Mouse (Mus musculus): Measurements from ENCODE around the gene Vma21. TPM values are rescaled to one million over a fixed set of nuclear protein-coding genes. Genes with fewer than 3 reads are reported as not detected.

Vma21 gene
- polyA plus RNA-seq (2015; fragmentation: Nextera tagmentation; extraction: Ambion mirVana): 42.4 and 44.0 TPM in 2 replicates

- 37% methylated on average over 12 of the region's 12 CpGs for WGBS
- Histone ChIP-seq H3K9me3 (replicated peaks) (no peaks in the 10 kb centered on the region), H3K4me1 (peaks cover 5% of the 10 kb centered on the region; the same call in 1 of the 2 replicates), H3K27ac (peak within 1 kb of the TSS; percentile 87), H3K9ac (peak within 1 kb of the TSS; percentile 54), H3K27me3 (0 out of 2 replicates have a peak, but pooled peaks cover 5% of the 10 kb centered on the region), H3K4me3 (replicated peaks) (peak within 1 kb of the TSS; percentile 65), H3K4me2 (peak within 1 kb of the TSS; percentile 56), H3K36me3 (no peaks in the 10 kb centered on the region)
- ATAC-seq (replicated peaks; ENCODE audit: low FRiP score): peak; percentile 34
Observed at GRCm38 (mm10) chrX:71815631-71816345, at the start of gene Vma21. Gene Vma21 (plus strand): TSS chrX:71815924.

DNA sequence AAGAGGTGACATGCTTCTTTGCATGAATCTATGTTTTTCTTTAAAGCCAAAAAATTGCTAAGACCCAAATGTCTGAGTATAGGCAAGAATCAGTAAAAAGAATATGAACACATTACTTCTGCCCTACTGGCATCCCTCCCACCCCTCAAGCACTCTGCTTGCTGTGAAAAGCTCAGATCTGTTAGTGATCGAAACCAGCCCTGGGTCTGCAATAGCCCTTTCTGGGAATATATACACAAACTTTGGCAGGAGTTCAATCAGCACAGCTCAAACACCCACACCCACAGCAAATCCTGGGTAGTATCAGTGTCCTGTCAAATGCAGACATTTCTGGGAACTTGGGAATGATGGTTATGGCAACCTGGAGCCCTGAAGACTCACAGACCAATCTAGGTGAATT, 47.8 kb upstream of the Vma21 start:
- Histone ChIP-seq H3K9ac (no peak overlapping the region), H3K4me3 (replicated peaks) (no peak overlapping the region), H3K27ac (no peak overlapping the region), H3K36me3 (no peaks in the 10 kb centered on the region), H3K4me1 (no peaks in the 10 kb centered on the region), H3K27me3 (peaks cover 10% of the 10 kb centered on the region; the same call in 1 of the 2 replicates), H3K9me3 (replicated peaks) (no peaks in the 10 kb centered on the region), H3K4me2 (no peak overlapping the region)
- ATAC-seq (replicated peaks; ENCODE audit: low FRiP score): no peak
- WGBS: 74% methylated on average over 1 of the region's 1 CpGs

DNA sequence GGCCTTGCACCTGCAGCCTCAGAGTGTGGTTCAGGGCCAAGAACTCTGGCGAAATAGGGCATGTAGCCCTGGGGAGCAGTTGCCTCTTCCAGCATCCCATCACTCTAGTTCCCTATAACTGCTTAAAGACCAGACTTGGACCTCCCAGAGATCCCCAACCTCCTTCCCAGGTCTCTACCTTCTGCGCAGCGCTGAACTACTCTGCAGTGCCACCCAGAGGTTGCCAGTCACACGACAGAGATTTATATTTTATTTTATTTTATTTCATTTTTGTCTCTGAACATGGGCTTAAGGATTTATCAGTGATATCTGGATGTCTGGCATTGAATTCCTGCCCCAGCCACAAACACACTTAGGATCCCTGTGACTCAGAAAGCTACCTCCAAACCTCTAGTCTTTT, 24.6 kb upstream of the Vma21 start:
- 16% methylated on average over 4 of the region's 4 CpGs for WGBS

GRCm38 (mm10) chrX:71797766-71798165, 18.0 kb upstream of the Vma21 start:
- no peaks in the 10 kb centered on the region for H3K36me3 ChIP-seq
- no peak overlapping the region for H3K4me2 ChIP-seq
- peaks cover 25% of the 10 kb centered on the region; the same call in 1 of the 2 replicates for H3K27me3 ChIP-seq
- H3K9me3 ChIP-seq (replicated peaks): no peaks in the 10 kb centered on the region
- ATAC-seq (replicated peaks; ENCODE audit: low FRiP score): no peak
- H3K27ac ChIP-seq: no peak overlapping the region
- H3K9ac ChIP-seq: no peak overlapping the region
- WGBS: 51% methylated on average over 7 of the region's 7 CpGs
- H3K4me3 ChIP-seq (replicated peaks): no peak overlapping the region
- H3K4me1 ChIP-seq: no peaks in the 10 kb centered on the region

More for the DNA sequence above, 24.6 kb upstream of the Vma21 start:
- H3K27me3 ChIP-seq: peaks cover 35% of the 10 kb centered on the region
- no peak for ATAC-seq (replicated peaks; ENCODE audit: low FRiP score)
- no peak overlapping the region for H3K4me2 ChIP-seq
- H3K4me3 ChIP-seq (replicated peaks): no peak overlapping the region
- no peaks in the 10 kb centered on the region for H3K9me3 ChIP-seq (replicated peaks)
- H3K9ac ChIP-seq: no peak overlapping the region
- H3K27ac ChIP-seq: no peak overlapping the region
- H3K4me1 ChIP-seq: no peaks in the 10 kb centered on the region
- H3K36me3 ChIP-seq: no peaks in the 10 kb centered on the region

DNA sequence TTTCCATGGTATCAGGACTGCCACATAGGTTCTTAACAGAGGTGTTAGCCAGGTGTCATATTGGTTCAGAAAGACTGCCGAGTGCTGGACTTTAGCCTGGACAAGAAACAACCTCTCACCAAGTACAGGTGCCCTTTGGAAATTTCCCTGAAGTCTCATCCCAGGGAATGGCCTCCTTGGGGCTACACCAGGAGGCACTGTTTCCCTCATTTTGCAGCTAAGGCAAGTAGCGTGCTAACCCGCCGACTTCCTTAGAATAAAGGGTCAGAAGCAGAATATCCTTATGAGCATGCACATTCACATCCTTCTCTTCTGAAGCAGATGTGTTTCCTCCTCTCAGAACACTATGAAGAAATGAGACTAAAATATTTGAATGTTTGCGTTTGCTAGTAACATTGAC, 16.8 kb upstream of the Vma21 start:
- Histone ChIP-seq H3K9me3 (replicated peaks) (no peaks in the 10 kb centered on the region), H3K4me3 (replicated peaks) (no peak overlapping the region), H3K27ac (no peak overlapping the region), H3K27me3 (peaks cover 19% of the 10 kb centered on the region; the same call in 1 of the 2 replicates), H3K36me3 (no peaks in the 10 kb centered on the region), H3K4me1 (no peaks in the 10 kb centered on the region), H3K9ac (no peak overlapping the region), H3K4me2 (no peak overlapping the region)
- 70% methylated on average over 5 of the region's 5 CpGs for WGBS
- no peak for ATAC-seq (replicated peaks; ENCODE audit: low FRiP score)

GRCm38 (mm10) chrX:71811966-71812835, 3.5 kb upstream of the Vma21 start:
- no peaks in the 10 kb centered on the region for H3K36me3 ChIP-seq
- H3K4me3 ChIP-seq (replicated peaks): no peak overlapping the region
- 44% methylated on average over 5 of the region's 5 CpGs for WGBS
- no peak for ATAC-seq (replicated peaks; ENCODE audit: low FRiP score)
- no peak overlapping the region for H3K4me2 ChIP-seq
- H3K27me3 ChIP-seq: 0 out of 2 replicates have a peak, but pooled peaks cover 5% of the 10 kb centered on the region
- H3K4me1 ChIP-seq: peaks cover 5% of the 10 kb centered on the region; the same call in 1 of the 2 replicates
- no peaks in the 10 kb centered on the region for H3K9me3 ChIP-seq (replicated peaks)
- no peak overlapping the region for H3K27ac ChIP-seq
- no peak overlapping the region for H3K9ac ChIP-seq

GRCm38 (mm10) chrX:71816401-71816857, 705 bp downstream of the Vma21 start:
- WGBS: 20% methylated on average over 52 of the region's 52 CpGs
- peak overlapping the region; percentile 56 for H3K4me2 ChIP-seq

DNA sequence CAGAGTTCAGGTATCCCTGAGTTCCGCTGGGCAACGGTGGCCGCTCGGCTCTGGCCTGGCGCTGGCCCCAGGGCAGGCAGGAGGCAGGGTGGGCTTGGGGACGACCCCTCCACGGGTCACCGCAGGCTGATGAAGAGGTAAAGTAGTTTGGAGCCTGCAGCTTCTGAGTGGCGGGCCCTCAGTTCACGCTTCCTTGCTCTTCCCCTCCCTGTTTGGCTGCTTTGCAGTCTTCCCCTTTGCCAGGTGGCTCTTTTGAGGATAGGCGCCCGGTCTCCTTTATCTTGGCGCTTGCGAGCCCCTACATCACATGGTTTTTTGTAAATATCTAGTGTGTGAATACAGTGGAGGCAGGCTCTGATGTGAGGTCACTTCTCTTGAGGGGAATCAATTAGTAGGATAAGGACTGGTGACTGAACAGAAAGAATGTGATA, 1.2 kb downstream of the Vma21 start:
- 0 out of 2 replicates have a peak, but pooled peaks cover 5% of the 10 kb centered on the region for H3K27me3 ChIP-seq
- H3K4me2 ChIP-seq: peak overlapping the region; percentile 56
- peak overlapping the region; percentile 54 for H3K9ac ChIP-seq
- no peaks in the 10 kb centered on the region for H3K36me3 ChIP-seq
- H3K4me1 ChIP-seq: peaks cover 5% of the 10 kb centered on the region; the same call in 1 of the 2 replicates
- 14% methylated on average over 14 of the region's 14 CpGs for WGBS
- peak overlapping the region; percentile 87 for H3K27ac ChIP-seq
- H3K9me3 ChIP-seq (replicated peaks): no peaks in the 10 kb centered on the region
- peak; percentile 80; the same call in 1 of the 2 replicates for ATAC-seq (replicated peaks; ENCODE audit: low FRiP score)
- H3K4me3 ChIP-seq (replicated peaks): peak overlapping the region; percentile 65

More at GRCm38 (mm10) chrX:71816401-71816857, 705 bp downstream of the Vma21 start:
- Histone ChIP-seq H3K4me3 (replicated peaks) (peak overlapping the region; percentile 65), H3K9me3 (replicated peaks) (no peaks in the 10 kb centered on the region), H3K27me3 (0 out of 2 replicates have a peak, but pooled peaks cover 5% of the 10 kb centered on the region), H3K36me3 (no peaks in the 10 kb centered on the region), H3K27ac (peak overlapping the region; percentile 87), H3K4me1 (peaks cover 5% of the 10 kb centered on the region; the same call in 1 of the 2 replicates), H3K9ac (peak overlapping the region; percentile 54)
- ATAC-seq (replicated peaks; ENCODE audit: low FRiP score): peak; percentile 98

- no peak overlapping the region for H3K27ac ChIP-seq
- no peak overlapping the region for H3K4me2 ChIP-seq
- no peaks in the 10 kb centered on the region for H3K9me3 ChIP-seq (replicated peaks)
- H3K4me3 ChIP-seq (replicated peaks): no peak overlapping the region
- no peaks in the 10 kb centered on the region for H3K4me1 ChIP-seq
- no peak overlapping the region for H3K9ac ChIP-seq
- 67% methylated on average over 4 of the region's 4 CpGs for WGBS
- no peaks in the 10 kb centered on the region for H3K36me3 ChIP-seq
- ATAC-seq (replicated peaks; ENCODE audit: low FRiP score): no peak
- H3K27me3 ChIP-seq: no peaks in the 10 kb centered on the region
Observed at GRCm38 (mm10) chrX:71838911-71839310, 23.2 kb downstream of the Vma21 start.

- no peaks in the 10 kb centered on the region for H3K27me3 ChIP-seq
- H3K4me1 ChIP-seq: no peaks in the 10 kb centered on the region
- H3K4me2 ChIP-seq: no peak overlapping the region
- no peaks in the 10 kb centered on the region for H3K36me3 ChIP-seq
- H3K9me3 ChIP-seq (replicated peaks): no peaks in the 10 kb centered on the region
- no peak overlapping the region for H3K27ac ChIP-seq
- no peak for ATAC-seq (replicated peaks; ENCODE audit: low FRiP score)
- H3K4me3 ChIP-seq (replicated peaks): no peak overlapping the region
- 87% methylated on average over 4 of the region's 4 CpGs for WGBS
- no peak overlapping the region for H3K9ac ChIP-seq
Observed at GRCm38 (mm10) chrX:71846696-71847095, 31.0 kb downstream of the Vma21 start.

GRCm38 (mm10) chrX:71853798-71854197, 38.1 kb downstream of the Vma21 start:
- Histone ChIP-seq H3K36me3 (no peaks in the 10 kb centered on the region), H3K9me3 (replicated peaks) (no peaks in the 10 kb centered on the region), H3K27me3 (0 out of 2 replicates have a peak, but pooled peaks cover 3% of the 10 kb centered on the region), H3K4me1 (no peaks in the 10 kb centered on the region), H3K4me3 (replicated peaks) (no peak overlapping the region), H3K27ac (no peak overlapping the region), H3K4me2 (no peak overlapping the region), H3K9ac (no peak overlapping the region)
- no peak for ATAC-seq (replicated peaks; ENCODE audit: low FRiP score)
